Mouse (Mus musculus): ENCODE results near the gene Slc35a5. TPM values are rescaled to one million over a fixed set of nuclear protein-coding genes. Genes with fewer than 3 reads are reported as not detected.

Slc35a5 gene
- polyA plus RNA-seq, 1 experiment from 2014 or later, result 7.6 TPM

Other genes with a start within 250 kb of the Slc35a5 start
- gene Cd200r3, start 215.0 kb downstream of the Slc35a5 start, polyA plus RNA-seq (2015; fragmentation: Nextera tagmentation; extraction: Ambion mirVana), result 0.98 and 1.3 TPM in 2 replicates
- gene Ccdc80, start 65.3 kb downstream of the Slc35a5 start, polyA plus RNA-seq (2015; fragmentation: Nextera tagmentation; extraction: Ambion mirVana), result 10.4 and 11.8 TPM in 2 replicates
- gene Atg3, start 79 bp upstream of the Slc35a5 start, polyA plus RNA-seq (2015; fragmentation: Nextera tagmentation; extraction: Ambion mirVana), result 14.8 and 15.1 TPM in 2 replicates
- 0.44 and 0.57 TPM in 2 replicates for gene Btla, start 65.6 kb upstream of the Slc35a5 start, polyA plus RNA-seq (2015; fragmentation: Nextera tagmentation; extraction: Ambion mirVana)

All from liver, embryonic 16.5 days (tissue).